Mouse (Mus musculus) testis, postnatal 10 days (tissue): Measurements from ENCODE around the gene Sec24d.

Experiments
- DNase-seq: peaks from one replicate; pipeline ENCODE4 v3.0.0; 2021; ENCODE audit warnings: low spot score

Gene Sec24d

GRCm38 (mm10) chr3:123296654-123297053 lies 29.4 kb downstream of the Sec24d start:
- DNase-seq = no peak

DNA sequence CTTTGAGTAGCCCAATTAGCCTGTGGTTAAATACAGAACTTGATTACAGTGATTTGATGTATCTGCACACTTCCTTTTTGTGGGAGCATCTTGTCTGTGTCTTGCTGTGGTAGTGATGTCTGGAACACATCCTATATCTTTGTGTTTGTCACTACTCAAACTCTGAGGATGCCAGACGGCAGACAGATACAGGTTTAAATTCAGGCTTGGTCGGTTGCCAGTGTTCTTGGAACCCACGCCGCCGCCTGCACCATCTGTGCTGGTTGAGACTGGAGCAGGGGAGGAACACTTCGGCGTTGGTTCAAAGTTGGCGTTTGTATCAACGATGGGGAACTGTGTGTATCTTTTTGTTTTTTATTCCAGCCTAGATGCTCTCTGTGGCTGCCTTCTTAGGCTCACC lies 31.0 kb downstream of the Sec24d start:
- DNase-seq = no peak

DNA sequence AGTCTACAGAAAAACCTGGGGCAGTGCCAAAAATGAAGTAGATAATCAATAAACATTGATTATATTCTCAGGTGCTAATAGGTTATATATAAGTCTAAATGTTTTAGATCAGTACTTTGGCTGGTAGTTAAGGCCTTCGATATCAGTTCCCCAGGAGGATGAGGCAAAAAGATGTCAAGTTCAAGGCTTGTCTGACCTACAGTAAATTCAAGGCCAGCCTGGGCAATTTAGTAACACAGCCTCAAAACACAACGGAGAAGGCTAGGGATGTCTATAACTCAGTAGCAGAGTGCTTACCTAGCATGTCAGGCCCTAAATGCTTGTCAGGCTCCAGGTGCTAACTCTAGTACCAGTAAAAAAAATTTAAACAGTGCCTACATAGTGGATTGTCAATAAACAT lies 34.3 kb downstream of the Sec24d start:
- DNase-seq = no peak

- no peak for DNase-seq
Measured at GRCm38 (mm10) chr3:123305611-123306010, 38.4 kb downstream of the Sec24d start.

GRCm38 (mm10) chr3:123307446-123307845 lies 40.2 kb downstream of the Sec24d start:
- no peak for DNase-seq

- DNase-seq = no peak
Measured at GRCm38 (mm10) chr3:123309141-123309540, 41.9 kb downstream of the Sec24d start.

DNA sequence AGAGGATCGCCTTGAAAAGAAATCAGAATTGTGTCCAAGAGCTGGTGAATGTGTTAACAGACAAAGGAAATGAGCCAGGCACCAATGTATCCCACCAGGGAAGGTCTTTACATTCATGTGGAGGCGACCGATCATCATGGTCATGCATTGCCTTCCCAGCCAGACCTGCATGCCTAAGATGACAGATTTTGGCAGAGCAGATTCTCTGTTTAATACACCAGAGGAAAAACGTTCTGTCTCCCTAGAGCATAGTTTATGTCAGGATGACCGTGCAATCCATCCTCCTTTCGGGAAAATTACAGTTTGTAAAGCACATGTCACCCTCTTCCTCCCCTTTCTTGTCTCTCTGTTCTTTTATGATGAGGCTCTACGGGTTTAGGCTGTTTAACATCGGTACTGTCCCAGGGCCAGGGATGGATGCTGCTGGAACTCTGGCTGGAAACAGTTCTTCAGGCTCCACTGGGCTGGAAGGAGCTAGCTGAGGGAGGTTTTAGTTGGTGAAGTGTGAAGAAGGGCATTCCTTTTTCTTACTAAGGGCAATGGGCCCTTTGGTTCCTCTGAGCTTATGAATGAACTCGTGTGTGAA lies 45.3 kb downstream of the Sec24d start:
- no peak for DNase-seq

- no peak for DNase-seq
Measured at GRCm38 (mm10) chr3:123313477-123313876, 46.2 kb downstream of the Sec24d start.

DNA sequence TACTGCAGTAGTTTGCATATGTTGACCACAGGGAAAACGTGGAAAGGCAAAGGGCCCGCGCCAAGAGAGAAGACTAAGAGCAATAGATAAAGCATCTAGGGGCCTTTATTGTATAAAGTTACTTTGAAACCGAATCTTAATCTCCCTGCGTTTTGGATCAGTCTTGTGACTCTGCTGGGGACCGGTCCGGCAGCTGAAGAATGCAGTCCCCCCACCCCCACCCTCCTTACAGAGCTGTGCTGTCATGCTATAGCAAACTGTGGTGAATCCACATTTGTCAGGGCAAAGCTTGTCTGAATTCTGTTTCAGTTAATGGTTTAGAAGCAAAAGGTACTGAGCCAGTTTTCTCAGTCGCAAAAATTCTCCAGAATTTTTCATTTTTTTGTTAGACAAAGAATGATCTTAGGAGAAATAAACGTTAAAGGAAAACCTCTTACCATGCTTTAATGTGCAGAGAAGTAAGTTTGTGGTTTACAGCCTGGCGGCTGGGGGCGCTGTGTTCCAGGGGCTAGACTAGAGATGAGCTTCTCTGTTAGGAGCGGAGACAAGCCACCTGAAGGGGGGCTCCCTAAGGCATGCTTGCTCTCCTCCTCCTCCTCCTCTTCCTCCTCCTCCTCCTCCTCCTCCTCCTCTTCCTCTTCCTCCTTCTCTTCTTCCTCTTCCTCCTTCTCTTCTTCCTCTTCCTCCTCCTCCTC lies 46.8 kb downstream of the Sec24d start:
- DNase-seq = no peak

DNA sequence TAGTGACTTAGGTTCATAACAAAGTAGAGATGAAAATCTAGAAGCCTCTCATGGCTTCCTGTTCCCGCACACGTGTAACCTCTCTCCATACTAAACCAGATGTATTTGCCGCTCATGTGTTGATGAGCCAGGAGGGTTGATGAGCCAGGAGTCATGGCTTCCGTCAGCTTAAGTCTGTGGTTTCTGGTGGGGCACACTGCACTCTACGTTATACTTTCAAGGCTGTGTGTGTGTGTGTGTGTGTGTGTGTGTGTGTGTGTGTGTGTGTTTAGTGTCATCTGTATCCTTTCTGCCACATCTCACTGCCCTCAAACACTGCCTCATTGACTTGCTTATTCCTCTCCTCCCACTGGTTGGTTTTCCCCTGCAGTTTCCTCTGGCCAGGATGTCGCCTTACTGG lies 48.8 kb downstream of the Sec24d start:
- no peak for DNase-seq

- no peak for DNase-seq
Measured at GRCm38 (mm10) chr3:123317081-123317480, 49.8 kb downstream of the Sec24d start.

DNA sequence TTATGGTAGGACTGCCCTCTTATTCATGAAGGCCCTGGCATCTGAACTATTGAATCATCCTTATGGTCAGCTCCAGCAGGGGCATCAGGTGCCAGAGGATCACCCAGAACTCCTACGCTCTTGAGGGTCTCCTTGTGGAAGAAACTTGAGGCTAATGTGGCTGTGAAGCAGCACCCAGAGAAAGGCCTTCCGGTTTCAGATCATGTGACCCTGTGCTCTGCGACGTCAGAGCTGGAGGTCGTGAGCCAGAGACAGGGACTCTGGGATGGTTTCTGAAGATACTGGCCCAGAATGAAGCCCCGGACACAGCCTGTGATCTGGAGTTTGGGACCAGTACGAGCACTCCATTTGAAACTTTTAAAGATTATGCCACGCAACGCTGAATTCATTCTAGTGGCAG lies 53.1 kb downstream of the Sec24d start:
- no peak for DNase-seq

GRCm38 (mm10) chr3:123321612-123322011 lies 54.4 kb downstream of the Sec24d start:
- no peak for DNase-seq

DNA sequence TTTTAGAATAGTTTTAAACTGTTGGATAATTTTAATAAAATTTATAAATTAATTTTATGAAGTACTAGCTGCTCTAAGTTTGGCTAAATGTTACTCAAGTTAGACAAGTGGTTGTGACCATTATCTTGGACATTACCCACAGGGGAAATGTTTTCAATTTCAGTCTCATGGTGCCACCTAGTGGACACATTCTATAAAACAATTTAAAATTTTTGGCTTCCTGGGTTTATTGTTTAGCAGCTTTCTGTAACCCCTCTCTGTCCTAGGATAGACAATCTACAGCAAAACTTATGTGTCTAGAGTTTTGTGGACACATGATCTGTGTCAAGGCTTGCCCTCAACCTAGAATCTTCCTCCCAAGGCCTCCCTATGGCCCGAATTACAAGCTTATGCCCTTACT lies 54.9 kb downstream of the Sec24d start:
- DNase-seq = no peak

GRCm38 (mm10) chr3:123324326-123324725 lies 57.1 kb downstream of the Sec24d start:
- no peak for DNase-seq

- DNase-seq = peak; percentile 68
Measured at GRCm38 (mm10) chr3:123329251-123329650, 62.0 kb downstream of the Sec24d start.

DNA sequence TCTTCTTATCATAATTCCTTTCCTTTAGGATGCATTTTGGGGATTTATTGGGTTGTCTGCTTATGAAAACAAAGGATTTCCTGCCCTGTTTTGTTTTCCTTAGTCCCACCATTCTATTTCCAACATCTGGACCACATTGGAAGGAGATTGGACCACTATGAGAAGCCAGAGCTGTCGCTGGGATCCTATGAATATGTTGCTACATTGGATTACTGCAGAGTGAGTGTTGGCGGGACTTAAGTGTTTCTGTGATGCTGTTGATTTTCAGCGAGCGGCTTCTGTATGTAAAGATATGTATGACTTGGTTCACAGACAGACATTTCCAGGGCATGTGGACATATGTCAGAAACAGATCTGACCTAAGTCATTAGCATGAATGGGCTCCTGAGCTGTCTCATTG lies 63.0 kb downstream of the Sec24d start:
- no peak for DNase-seq

DNA sequence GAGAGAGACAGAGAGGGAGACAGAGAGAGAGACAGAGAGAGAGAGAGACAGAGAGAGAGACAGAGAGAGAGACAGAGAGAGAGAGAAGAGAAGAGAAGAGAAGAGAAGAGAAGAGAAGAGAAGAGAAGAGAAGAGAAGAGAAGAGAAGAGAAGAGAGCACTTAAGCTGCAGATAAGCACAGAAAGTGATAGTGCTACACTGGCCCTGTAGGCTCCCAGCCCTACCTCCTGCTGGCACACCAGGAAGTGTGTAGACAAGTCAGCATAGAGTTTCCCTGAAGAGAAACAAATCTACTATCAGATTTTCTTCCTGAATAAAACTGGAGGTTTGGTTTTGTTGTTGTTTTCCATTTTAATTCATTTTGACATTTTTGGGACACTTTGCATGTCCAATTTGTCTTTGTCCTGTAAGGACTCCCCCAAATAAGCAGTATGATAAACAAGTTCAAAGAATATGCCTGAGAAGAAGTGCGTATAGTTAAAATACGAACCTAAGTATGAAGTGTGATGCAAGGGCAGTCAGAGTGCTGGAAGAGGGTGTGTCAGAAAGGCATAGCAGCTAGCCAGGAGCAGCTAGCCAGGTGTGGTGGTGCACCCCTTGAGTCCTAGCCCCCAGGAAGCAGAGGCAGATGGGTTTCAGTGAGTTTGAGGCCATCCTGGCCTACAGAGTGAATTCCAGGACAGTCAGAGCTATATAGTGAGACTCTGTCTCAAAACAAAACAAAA lies 65.2 kb downstream of the Sec24d start:
- no peak for DNase-seq

DNA sequence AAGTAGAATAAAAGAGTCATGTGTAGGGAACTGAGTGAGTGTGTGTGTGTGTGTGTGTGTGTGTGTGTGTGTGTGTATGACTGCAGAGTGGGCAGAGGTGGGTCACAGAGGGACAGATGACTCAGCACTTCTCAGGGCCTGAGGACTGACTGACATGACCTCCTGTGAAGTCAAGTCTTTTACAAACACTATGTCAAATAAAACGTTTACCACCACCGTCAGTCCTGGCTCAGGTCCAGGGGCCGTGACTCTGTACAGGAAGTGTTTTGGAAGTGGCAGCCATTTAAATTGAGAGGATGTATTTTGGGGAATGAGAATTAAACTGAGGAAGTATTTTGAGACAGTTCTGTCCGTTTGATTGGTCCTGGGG lies 65.8 kb downstream of the Sec24d start:
- DNase-seq = peak; percentile 47

DNA sequence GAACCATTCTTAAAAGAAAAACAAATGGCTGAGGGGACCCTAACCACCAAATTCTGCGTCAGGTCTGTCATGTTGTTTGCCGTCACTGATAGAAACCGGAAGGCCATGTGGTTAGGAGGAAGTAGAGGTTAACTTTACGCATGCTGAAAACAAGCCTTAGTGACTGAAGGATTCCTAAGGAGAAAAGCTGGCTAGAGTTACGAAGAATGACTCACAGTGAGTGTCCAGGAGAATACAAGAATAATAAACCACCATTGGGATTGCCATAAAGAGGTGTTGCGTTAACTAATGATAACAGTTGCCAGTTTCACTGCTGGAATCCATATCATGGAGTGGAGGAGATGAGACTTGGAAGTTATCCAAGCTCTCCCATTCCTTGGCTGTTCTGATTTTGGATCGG lies 67.7 kb downstream of the Sec24d start:
- no peak for DNase-seq

GRCm38 (mm10) chr3:123335480-123335879 lies 68.2 kb downstream of the Sec24d start:
- no peak for DNase-seq

- no peak for DNase-seq
Measured at GRCm38 (mm10) chr3:123336455-123336854, 69.2 kb downstream of the Sec24d start.

GRCm38 (mm10) chr3:123336951-123337350 lies 69.7 kb downstream of the Sec24d start:
- DNase-seq = no peak

DNA sequence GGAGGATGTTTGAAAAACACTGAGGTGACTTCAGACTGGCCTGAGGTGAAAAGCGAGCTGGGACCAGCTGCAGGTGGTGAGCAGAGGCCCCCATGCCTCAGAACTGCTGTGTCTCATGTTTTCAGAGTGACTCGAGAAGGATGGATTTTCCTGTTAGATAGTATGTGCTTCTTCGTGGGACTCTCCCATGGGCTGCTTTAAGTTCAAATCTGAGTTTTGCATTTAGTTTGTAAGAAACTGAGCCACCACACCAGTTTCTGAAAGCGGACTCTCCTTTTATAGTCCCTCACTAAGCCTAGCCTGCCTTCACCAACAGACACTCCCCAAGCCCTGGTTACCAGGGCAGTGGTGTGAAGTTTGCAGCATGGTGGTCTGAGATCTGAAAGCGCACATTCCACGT lies 70.6 kb downstream of the Sec24d start:
- no peak for DNase-seq
